Mouse (Mus musculus) central nervous system, embryonic 18 days (tissue): ENCODE results near the gene Prlh. TPM values are rescaled to one million over a fixed set of nuclear protein-coding genes. Genes with fewer than 3 reads are reported as not detected.

Source experiments
- polyA plus RNA-seq: library from polyadenylated mRNA; depleted of rRNA; stranded (reverse); fragments of >200 nt; gene quantifications from 2 replicates; pipeline ENCODE4 v1.2.3, GENCODE M21; 2012; rRNA removed

Prlh gene
- not detected in 2 replicates for polyA plus RNA-seq

DNA sequence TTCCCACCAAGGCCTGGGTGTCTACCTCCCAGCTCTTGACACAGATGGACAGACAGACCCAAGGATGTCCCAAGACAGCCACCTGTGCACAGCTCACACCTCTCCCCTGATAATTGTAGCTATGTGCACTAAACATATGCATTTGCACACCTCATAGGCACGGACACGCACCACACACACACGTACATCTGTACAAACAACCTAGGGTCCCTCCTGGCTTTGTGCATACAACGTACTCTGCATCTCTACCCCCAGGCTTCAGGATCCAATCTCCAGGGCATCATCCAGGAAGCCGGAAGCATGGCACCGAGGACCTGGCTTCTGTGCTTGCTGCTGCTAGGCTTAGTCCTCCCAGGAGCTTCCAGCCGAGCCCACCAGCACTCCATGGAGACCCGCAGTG, at the start of gene Prlh:
TSS of gene Prlh (plus strand) at position 301 of the 400 bp plus-strand sequence.

DNA sequence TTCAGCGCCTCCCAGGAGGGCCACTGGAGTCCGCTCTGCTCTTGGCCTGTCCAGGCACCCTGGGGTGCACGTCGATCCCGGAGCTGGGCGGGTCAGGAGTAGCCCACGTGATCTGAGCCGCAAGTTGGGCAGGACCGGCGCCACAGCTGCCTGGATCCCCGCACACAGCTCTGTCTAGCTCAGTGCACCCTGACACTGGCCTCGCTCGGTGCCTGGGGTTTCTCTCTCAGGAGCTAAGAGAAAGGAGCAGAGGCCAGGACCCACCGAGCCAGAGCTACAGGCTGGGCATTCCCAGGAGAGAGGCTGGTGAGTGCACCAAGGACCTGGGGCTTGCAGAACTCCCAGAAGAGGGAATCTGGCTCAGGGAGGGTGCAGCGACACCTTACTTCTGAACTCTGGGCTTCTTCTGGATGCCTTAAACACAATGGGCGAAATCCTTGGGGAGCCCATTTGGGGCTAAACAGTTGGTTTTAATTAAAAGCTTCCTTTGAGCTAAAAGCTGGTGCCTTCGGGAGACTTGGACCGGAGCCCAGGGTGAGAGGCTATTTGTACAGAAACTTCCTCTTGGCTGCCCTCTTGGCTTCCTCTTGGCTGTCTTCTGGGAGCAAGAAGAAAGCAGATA, 37.8 kb upstream of the Prlh start, which contains the start of gene Mlph:
TSS of gene Mlph (plus strand) at position 138 of the 622 bp plus-strand sequence.

DNA sequence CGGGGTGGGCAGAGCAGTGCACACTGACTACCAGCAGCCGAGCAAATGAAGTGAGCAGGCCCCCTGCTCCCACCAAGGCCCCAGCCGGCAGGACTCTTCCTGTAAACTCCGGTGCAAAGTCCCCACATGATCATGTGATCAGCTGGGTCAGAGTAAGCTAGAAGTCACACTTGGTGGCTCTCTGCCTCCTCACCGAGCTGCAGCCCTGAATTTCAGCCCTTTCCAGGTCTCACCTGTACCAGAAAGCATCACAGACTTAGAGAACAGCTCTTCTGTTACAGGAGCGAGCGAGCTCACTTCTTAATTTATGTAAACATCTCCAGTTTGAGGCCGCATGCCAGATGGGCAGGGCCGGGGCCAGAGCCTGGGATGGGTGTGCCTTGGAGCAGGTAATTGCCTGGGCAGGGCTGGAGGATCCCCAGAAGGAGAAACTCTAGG, 16.5 kb downstream of the Prlh start, which contains the start of gene Rab17:
TSS of gene Rab17 (minus strand) at position 315 of the 438 bp plus-strand sequence.

DNA sequence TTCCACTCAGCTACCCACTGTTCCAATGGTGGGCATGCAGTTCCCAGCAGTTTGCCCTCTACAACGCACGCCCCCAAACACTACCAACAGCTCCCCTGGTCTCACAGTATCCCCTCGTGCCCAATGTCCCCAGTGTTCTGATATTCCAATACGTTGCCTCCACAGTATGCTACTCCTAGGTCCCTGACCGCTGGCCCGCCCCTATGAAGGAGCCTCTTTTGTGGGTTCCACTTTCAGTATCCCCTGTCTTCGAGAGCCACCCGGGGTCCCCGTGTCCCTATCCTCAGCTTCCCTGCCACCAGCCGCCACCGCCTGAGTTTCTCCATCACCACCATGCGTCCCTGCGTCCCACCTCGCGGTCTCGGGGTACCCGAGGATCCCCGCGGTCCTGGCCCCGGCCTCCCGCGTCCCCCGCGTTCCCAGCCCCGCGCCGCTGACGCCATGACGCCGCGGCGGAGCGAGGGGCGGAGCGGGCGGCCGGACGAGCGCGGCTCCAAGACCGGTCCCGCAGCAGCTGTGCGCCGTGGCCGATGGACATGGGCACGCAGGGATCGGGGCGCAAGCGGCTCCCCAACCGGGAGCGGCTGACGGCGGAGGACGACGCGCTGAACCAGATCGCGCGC, 45.5 kb downstream of the Prlh start, which contains the start of gene Lrrfip1:
TSS of gene Lrrfip1 (plus strand) at position 470 of the 623 bp plus-strand sequence.

Other genes starting within 250 kb of the Prlh start
- gene Col6a3, start 109.1 kb upstream of the Prlh start, polyA plus RNA-seq, result 15.2 and 30.2 TPM in 2 replicates
- gene Mlph, start 38.0 kb upstream of the Prlh start, polyA plus RNA-seq, result 0.23 and 1.00 TPM in 2 replicates
- gene Rab17, start 16.6 kb downstream of the Prlh start, polyA plus RNA-seq, result 0.17 and 0.80 TPM in 2 replicates
- gene Lrrfip1, start 45.6 kb downstream of the Prlh start, polyA plus RNA-seq, result 56.5 and 59.3 TPM in 2 replicates
- gene Rbm44, start 192.0 kb downstream of the Prlh start, polyA plus RNA-seq, result 0.10 and 0.19 TPM in 2 replicates
- 11.7 and 15.8 TPM in 2 replicates for gene Ramp1, start 226.7 kb downstream of the Prlh start, polyA plus RNA-seq